Mouse (Mus musculus): ENCODE results near the gene Ccer2. TPM values are rescaled to one million over a fixed set of nuclear protein-coding genes. Genes with fewer than 3 reads are reported as not detected.

Ccer2 gene
- polyA plus RNA-seq, 1 experiment from 2014 or later, result not detected

DNA sequence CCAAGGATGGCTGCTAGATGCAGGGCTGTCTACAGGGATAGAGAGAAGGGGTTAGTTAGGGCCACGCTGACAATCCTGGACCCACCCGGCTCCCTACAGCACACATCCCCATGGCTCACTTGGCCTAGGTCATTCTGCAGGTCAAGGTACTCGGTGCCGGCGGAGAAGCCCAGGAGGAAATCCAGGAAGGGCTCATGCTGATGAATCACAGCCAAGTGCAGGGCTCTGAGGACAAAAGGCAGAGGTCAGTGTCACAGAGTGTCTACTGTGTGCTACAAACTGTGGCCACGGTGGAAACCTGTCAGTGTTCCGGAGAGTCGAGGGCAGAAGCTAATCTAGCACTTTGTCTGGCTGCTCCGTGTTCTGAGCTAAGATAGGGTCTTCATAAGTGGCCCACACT, 5.9 kb downstream of the Ccer2 start:
- no peak for ATAC-seq
- Histone ChIP-seq H3K27ac (no peak overlapping the region), H3K4me1 (replicated peaks) (peaks cover 7% of the 10 kb centered on the region), H3K9ac (no peak overlapping the region), H3K27me3 (replicated peaks) (no peaks in the 10 kb centered on the region), H3K9me3 (no peaks in the 10 kb centered on the region), H3K4me3 (replicated peaks) (no peak overlapping the region), H3K36me3 (peaks cover 16% of the 10 kb centered on the region), H3K4me2 (replicated peaks) (no peak overlapping the region)
- WGBS, result 87% methylated on average over 9 of the region's 9 CpGs

DNA sequence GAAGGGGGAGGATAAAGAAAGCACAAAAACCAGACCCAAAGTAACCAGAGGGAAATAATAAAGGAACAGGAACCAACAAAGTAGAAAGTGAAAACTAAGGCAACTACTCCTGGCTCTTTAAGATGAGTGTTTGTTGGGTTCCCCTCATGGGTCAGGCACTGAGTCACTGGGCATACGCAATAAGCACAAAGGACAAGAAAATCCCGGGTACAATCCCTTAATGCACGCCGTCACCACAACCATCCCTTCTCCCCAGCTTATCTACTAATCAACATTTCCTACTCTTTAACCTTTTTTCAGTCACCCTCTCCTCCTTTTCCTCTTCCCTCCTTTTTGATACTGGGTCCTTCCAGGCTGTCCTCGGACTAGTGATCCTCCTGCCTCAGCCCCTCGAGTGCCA, 9.2 kb downstream of the Ccer2 start:
- WGBS, result 80% methylated on average over 6 of the region's 6 CpGs
- H3K9me3 ChIP-seq, result no peaks in the 10 kb centered on the region
- no peak for ATAC-seq
- H3K4me3 ChIP-seq (replicated peaks), result peak overlapping the region; percentile 78; the same call in 1 of the 2 replicates
- H3K4me2 ChIP-seq (replicated peaks), result peak overlapping the region; percentile 75
- peaks cover 17% of the 10 kb centered on the region for H3K4me1 ChIP-seq (replicated peaks)
- no peak overlapping the region for H3K9ac ChIP-seq
- H3K36me3 ChIP-seq, result peaks cover 10% of the 10 kb centered on the region
- H3K27me3 ChIP-seq (replicated peaks), result no peaks in the 10 kb centered on the region
- no peak overlapping the region for H3K27ac ChIP-seq

DNA sequence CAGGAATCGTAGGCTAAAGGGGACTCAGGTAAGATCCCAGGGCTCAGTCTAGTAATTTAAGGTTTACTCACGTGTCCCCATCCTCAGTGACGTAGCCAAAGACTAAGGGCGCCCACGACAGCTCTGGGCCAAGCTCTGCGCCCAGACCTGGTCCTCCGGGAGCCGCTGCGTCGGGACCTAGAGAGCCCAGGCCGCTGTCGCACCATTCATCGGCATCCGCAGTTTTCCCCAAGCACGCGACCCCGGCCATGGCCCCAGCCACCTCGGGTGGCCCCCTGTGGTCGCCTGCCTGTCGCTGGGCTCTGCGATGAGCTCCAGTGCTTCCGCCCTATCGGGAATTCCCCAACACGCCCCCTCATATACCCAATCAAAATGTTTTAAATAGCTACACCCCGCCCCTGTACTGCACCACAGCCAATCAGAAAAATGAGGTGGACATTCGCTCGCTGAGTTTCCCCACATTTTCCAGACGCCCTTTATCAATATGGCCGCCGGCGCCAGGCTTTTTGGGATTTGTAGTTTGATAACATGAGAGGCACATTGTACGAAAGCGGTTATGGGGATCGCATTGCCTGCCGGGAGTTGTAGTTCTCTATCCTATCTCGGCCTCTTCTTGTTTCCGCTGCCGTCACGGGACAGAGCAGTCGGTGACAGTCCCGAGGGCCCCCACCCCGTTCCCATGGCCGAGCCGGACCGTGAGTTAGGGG, 10.4 kb downstream of the Ccer2 start, which contains the start of gene Sirt2:
Gene Sirt2, plus strand, starts transcription at position 563 of the 707 bp plus-strand sequence.
- H3K9ac ChIP-seq, result peak within 1 kb of the TSS; percentile 73
- peak within 1 kb of the TSS; percentile 75 for H3K4me2 ChIP-seq (replicated peaks)
- under 1% methylated on average over 45 of the region's 45 CpGs for WGBS
- H3K9me3 ChIP-seq, result no peaks in the 10 kb centered on the region
- peak within 1 kb of the TSS; percentile 78 for H3K4me3 ChIP-seq (replicated peaks)
- peak; percentile 99 for ATAC-seq
- no peak within 1 kb of the TSS for H3K27ac ChIP-seq
- peaks cover 17% of the 10 kb centered on the region for H3K4me1 ChIP-seq (replicated peaks)
- H3K36me3 ChIP-seq, result peaks cover 5% of the 10 kb centered on the region; the same call in 1 of the 2 replicates
- H3K27me3 ChIP-seq (replicated peaks), result no peaks in the 10 kb centered on the region

DNA sequence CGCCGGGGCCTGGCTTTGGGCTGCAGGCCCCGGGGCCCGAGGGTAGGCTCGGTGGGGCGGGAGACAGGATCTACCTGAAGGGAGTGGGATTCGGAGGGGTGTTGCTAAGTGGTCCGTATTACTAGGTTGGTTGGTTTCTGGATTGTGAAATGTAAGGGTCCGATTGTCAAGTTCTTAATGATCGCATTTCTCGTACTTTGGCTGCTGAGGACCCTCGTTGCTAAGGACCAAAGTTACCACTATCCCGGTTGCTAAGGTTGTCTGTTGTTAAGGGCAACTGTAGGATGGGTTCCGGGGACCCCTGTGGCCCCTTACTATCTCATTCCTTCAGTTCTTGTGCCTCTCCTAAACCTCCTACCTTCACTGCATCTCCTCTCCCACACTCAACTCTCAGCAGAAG, 10.9 kb downstream of the Ccer2 start:
- WGBS, result 4% methylated on average over 14 of the region's 14 CpGs
- 0 out of 2 replicates have a peak, but pooled peaks cover 2% of the 10 kb centered on the region for H3K36me3 ChIP-seq
- peaks cover 17% of the 10 kb centered on the region for H3K4me1 ChIP-seq (replicated peaks)
- peak; percentile 7; the same call in 1 of the 2 replicates for ATAC-seq
- no peaks in the 10 kb centered on the region for H3K27me3 ChIP-seq (replicated peaks)
- no peaks in the 10 kb centered on the region for H3K9me3 ChIP-seq
- H3K9ac ChIP-seq, result peak overlapping the region; percentile 64
- no peak overlapping the region for H3K27ac ChIP-seq
- peak overlapping the region; percentile 66 for H3K4me3 ChIP-seq (replicated peaks)
- peak overlapping the region; percentile 62 for H3K4me2 ChIP-seq (replicated peaks)

DNA sequence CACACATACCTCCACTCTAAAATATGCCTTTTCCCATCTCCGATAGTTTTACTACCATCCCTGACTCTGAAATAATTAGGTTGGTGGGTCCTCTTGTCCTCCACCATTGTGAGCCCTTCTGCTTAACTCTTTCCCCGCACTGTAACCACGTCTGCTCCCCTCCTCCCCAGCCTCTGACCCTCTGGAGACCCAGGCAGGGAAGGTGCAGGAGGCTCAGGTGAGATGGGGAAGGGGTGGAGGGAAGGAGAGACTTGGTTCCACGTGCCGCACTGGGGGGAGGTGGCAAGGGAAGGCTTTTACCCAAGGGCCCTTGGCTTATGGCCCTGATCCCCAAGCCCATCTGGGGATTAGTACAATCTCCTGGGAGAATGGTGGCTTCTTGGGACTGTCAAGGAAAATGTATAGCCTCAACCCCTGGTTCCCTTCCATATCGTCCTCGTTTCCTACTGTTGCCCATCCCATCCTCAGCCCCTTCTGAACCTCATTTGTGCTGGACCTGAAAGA, 11.5 kb downstream of the Ccer2 start, which contains the start of gene Nfkbib:
Gene Nfkbib, minus strand, starts transcription at position 51 of the 504 bp plus-strand sequence.
- peaks cover 17% of the 10 kb centered on the region for H3K4me1 ChIP-seq (replicated peaks)
- H3K9me3 ChIP-seq, result no peaks in the 10 kb centered on the region
- H3K4me3 ChIP-seq (replicated peaks), result peak within 1 kb of the TSS; percentile 78
- H3K27me3 ChIP-seq (replicated peaks), result no peaks in the 10 kb centered on the region
- peak within 1 kb of the TSS; percentile 75 for H3K4me2 ChIP-seq (replicated peaks)
- H3K9ac ChIP-seq, result peak within 1 kb of the TSS; percentile 73
- H3K36me3 ChIP-seq, result no peaks in the 10 kb centered on the region
- no peak for ATAC-seq
- 60% methylated on average over 7 of the region's 7 CpGs for WGBS
- H3K27ac ChIP-seq, result no peak within 1 kb of the TSS

DNA sequence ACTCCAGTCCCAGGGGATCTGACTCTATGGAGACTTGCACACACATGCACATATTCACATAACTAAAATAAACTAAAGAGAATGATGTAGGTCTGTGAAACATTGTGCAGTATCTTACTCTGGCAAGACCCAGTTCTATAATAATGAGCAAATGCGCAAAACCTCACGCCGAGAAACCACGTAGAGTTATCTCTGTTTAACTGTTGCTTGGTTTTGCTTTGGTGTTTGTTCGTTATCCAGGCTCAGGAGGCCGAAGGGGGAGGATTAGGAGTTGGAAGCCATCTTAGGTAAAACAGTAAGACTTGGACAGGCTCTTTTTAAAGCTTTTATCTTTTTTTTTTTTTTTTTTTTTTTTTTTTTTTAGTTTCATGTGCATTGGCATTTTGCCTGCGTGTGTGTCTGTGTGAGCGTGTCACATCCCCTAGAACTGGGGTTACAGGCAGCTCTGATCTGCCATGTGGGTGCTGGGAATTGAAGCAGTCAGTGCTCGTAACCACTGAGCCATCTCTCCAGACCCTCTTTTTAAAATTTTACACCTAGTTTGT, 13.5 kb downstream of the Ccer2 start:
- Histone ChIP-seq H3K27me3 (replicated peaks) (no peaks in the 10 kb centered on the region), H3K4me3 (replicated peaks) (no peak overlapping the region), H3K4me1 (replicated peaks) (peaks cover 17% of the 10 kb centered on the region), H3K36me3 (no peaks in the 10 kb centered on the region), H3K4me2 (replicated peaks) (no peak overlapping the region), H3K9ac (no peak overlapping the region), H3K9me3 (no peaks in the 10 kb centered on the region), H3K27ac (no peak overlapping the region)
- ATAC-seq, result no peak
- WGBS, result 93% methylated on average over 9 of the region's 9 CpGs

DNA sequence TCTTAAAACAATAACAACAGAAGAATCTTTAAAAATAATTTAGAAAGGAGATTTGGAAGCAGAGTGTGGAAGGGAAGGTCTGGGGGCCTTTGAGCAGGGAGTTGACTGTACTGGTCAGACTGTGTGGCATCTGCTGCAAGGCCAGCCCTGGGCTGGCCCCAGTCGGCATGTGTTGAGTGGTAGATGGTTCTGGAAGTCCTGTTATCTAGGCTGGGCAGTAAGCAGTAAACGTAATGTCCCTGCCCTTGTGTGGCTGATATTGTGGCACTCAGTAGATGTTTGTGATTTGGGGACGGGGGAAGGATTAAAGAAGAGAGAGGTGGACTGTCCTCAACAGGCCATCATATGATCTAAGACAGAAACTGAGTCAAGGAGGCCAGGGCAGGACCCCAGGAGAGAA, 14.3 kb downstream of the Ccer2 start:
- ATAC-seq, result no peak
- H3K27me3 ChIP-seq (replicated peaks), result no peaks in the 10 kb centered on the region
- H3K9me3 ChIP-seq, result no peaks in the 10 kb centered on the region
- H3K27ac ChIP-seq, result no peak overlapping the region
- no peaks in the 10 kb centered on the region for H3K36me3 ChIP-seq
- H3K4me2 ChIP-seq (replicated peaks), result no peak overlapping the region
- no peak overlapping the region for H3K4me3 ChIP-seq (replicated peaks)
- WGBS, result 83% methylated on average over 3 of the region's 3 CpGs
- no peak overlapping the region for H3K9ac ChIP-seq
- peaks cover 15% of the 10 kb centered on the region for H3K4me1 ChIP-seq (replicated peaks)

DNA sequence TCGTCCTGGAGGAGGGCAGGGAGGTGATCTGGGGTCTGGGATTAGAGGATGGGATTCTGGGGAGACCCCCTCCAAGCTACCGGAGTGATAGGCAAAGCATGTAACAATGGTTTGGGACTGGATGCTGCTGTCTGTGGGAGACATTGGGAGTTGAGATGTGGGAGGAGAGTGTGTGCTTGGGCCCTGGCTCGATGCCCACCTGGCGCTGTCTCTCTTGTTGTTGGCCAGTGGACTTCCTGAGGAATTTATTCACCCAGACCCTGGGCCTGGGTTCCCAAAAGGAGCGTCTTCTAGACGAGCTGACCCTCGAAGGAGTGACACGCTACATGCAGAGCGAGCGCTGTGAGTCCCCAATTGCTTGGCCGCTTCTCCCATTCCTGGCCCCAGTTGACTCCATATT, 15.9 kb downstream of the Ccer2 start:
- no peak overlapping the region for H3K4me2 ChIP-seq (replicated peaks)
- peaks cover 10% of the 10 kb centered on the region for H3K4me1 ChIP-seq (replicated peaks)
- WGBS, result 90% methylated on average over 11 of the region's 11 CpGs
- no peak for ATAC-seq
- H3K9ac ChIP-seq, result no peak overlapping the region
- no peaks in the 10 kb centered on the region for H3K9me3 ChIP-seq
- H3K4me3 ChIP-seq (replicated peaks), result no peak overlapping the region
- H3K27me3 ChIP-seq (replicated peaks), result no peaks in the 10 kb centered on the region
- H3K27ac ChIP-seq, result no peak overlapping the region
- H3K36me3 ChIP-seq, result no peaks in the 10 kb centered on the region

DNA sequence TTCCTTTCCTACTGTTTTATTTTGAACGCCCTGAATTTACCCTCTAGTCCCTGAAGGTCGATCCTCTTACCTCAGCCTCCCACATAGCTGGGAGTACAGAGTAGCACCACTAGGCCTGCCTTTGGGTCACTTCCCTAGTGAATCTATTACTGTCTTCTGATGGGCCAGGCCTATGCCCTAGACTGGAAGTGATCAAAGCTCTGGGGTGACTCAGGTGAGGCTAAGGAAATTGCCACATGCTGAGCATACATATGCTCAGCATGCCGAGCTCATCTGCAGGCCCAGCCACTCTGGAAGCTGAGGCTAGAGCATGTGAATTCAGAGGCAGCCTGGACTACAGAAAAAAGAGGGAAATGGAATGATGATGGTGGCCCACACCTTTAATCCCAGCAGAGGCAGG, 17.2 kb downstream of the Ccer2 start:
- no peak for ATAC-seq
- Histone ChIP-seq H3K9me3 (no peaks in the 10 kb centered on the region), H3K9ac (no peak overlapping the region), H3K27ac (no peak overlapping the region), H3K4me1 (replicated peaks) (no peaks in the 10 kb centered on the region), H3K4me3 (replicated peaks) (no peak overlapping the region), H3K4me2 (replicated peaks) (no peak overlapping the region), H3K27me3 (replicated peaks) (no peaks in the 10 kb centered on the region), H3K36me3 (no peaks in the 10 kb centered on the region)
- WGBS, result 75% methylated on average over 3 of the region's 3 CpGs

DNA sequence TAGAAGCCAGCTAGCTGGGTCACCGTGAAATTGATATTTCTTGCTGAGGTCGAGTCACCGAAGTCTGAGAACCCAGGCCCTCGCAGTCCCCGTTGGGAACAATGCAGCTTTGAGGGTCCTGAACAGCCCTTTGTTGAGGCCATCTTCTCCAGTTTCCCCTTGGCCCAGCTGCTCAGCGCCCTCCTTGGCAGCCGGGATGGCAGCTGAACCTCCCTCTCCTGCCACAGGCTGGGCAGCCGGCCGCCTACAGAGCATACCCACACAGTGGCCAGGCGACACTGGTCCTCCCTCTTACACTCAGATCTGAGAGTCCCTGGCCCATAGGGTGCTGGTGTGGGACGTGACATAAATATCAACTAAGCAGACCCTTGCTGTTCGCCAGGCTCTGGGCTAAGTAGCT, 18.2 kb downstream of the Ccer2 start:
- Histone ChIP-seq H3K4me1 (replicated peaks) (no peaks in the 10 kb centered on the region), H3K4me3 (replicated peaks) (no peak overlapping the region), H3K27me3 (replicated peaks) (no peaks in the 10 kb centered on the region), H3K36me3 (no peaks in the 10 kb centered on the region), H3K9ac (no peak overlapping the region), H3K9me3 (no peaks in the 10 kb centered on the region), H3K27ac (no peak overlapping the region), H3K4me2 (replicated peaks) (no peak overlapping the region)
- no peak for ATAC-seq
- 88% methylated on average over 12 of the region's 12 CpGs for WGBS

DNA sequence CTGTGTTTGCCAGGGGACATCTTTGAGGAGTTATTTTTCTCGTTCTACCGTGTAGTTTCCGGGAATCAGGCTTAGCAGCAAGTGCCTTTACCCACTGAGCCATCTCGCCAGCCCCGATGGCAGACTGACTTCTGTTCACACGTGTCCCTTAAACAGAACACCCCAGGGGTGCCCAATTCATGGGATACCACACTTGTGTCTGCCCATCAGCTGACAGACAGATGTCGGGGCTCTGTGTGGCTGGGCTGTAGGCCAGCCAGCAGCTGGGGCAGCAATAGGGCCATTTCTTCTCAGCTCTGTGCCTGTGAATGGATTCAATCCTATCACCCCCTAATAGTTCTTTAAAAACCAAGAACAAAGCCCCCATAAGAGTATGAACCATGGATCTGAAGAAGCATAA, 19.2 kb downstream of the Ccer2 start:
- no peak overlapping the region for H3K4me2 ChIP-seq (replicated peaks)
- H3K36me3 ChIP-seq, result no peaks in the 10 kb centered on the region
- no peak overlapping the region for H3K27ac ChIP-seq
- no peak overlapping the region for H3K9ac ChIP-seq
- WGBS, result 90% methylated on average over 7 of the region's 7 CpGs
- H3K9me3 ChIP-seq, result no peaks in the 10 kb centered on the region
- ATAC-seq, result no peak
- no peaks in the 10 kb centered on the region for H3K27me3 ChIP-seq (replicated peaks)
- no peak overlapping the region for H3K4me3 ChIP-seq (replicated peaks)
- H3K4me1 ChIP-seq (replicated peaks), result peaks cover under 1% of the 10 kb centered on the region

DNA sequence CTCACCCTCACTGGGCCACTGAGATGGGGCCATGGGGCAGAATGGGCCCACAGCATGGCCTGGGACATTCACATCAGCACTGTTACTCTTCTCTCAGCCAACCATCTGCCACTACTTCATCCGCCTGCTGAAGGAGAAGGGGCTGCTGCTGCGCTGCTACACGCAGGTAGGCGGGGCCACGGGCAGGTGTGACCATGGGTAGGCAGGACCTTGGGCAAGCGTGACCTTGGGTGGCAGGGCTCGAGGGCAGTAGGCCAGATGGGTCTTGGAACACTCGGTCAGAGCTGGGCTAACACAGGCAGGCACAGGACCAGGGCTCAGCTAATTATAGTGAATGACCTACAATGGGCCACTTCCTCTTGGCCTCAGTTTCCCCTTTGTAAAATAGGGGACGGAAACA, 22.9 kb downstream of the Ccer2 start:
- no peak for ATAC-seq
- H3K36me3 ChIP-seq, result no peaks in the 10 kb centered on the region
- no peak overlapping the region for H3K4me3 ChIP-seq (replicated peaks)
- peaks cover 6% of the 10 kb centered on the region for H3K4me1 ChIP-seq (replicated peaks)
- no peaks in the 10 kb centered on the region for H3K9me3 ChIP-seq
- H3K27me3 ChIP-seq (replicated peaks), result no peaks in the 10 kb centered on the region
- no peak overlapping the region for H3K27ac ChIP-seq
- no peak overlapping the region for H3K4me2 ChIP-seq (replicated peaks)
- H3K9ac ChIP-seq, result no peak overlapping the region
- WGBS, result 83% methylated on average over 9 of the region's 9 CpGs
